8 mouse cellular contexts compared by ENCODE assay signal in the genomic region with DNA sequence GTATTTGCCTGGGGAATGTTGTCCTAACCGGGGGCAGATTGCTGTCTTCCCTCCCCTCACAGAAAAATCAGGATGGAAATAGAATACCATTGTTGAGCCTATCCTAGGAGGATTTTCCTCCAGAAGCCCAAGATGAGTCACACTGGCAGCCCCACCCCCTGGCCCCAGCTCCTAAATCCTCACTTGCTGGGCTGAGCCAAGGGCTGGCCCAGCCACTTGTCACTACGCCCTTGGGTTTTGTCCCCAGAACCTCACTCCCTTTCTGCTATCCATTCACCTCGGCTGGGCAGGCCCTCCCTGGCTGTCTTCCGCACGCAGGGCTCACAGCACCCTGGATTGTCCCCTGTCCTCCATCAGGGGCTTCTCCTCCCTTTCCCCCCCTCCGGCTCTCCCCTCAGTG. TPM values are rescaled to one million over a fixed set of nuclear protein-coding genes. Genes with fewer than 3 reads are reported as not detected.
DNase-seq lines count a peak whose midpoint lies in the region; ATAC-seq lines count a peak whose summit lies in the region.

No protein-coding gene starts in this region.

- H3K4me2 ChIP-seq in hindbrain, embryonic 13.5 days: no peak overlapping the region
- no peak overlapping the region for H3K4me2 ChIP-seq in hindbrain, embryonic 14.5 days (replicated peaks)
- peak overlapping the region; percentile 17; the same call in 1 of the 2 replicates for H3K4me2 ChIP-seq in midbrain, embryonic 13.5 days (replicated peaks)

- no peaks in the 10 kb centered on the region for H3K36me3 ChIP-seq in hindbrain, embryonic 13.5 days
- no peaks in the 10 kb centered on the region for H3K36me3 ChIP-seq in hindbrain, embryonic 14.5 days (replicated peaks; ENCODE audit: control insufficient read depth, insufficient read depth)
- no peaks in the 10 kb centered on the region for H3K36me3 ChIP-seq in midbrain, embryonic 13.5 days

- H3K9ac ChIP-seq in hindbrain, embryonic 13.5 days: peak overlapping the region; percentile 35
- no peak overlapping the region for H3K9ac ChIP-seq in hindbrain, embryonic 14.5 days
- H3K9ac ChIP-seq in midbrain, embryonic 13.5 days (replicated peaks): no peak overlapping the region; the same call in 1 of the 2 replicates

- no peak overlapping the region for H3K27ac ChIP-seq in hindbrain, embryonic 13.5 days
- H3K27ac ChIP-seq in hindbrain, embryonic 14.5 days: no peak overlapping the region
- peak overlapping the region; percentile 51 for H3K27ac ChIP-seq in midbrain, embryonic 13.5 days

- ATAC-seq in hindbrain, embryonic 13.5 days (ENCODE audit: low FRiP score): no peak
- ATAC-seq in hindbrain, embryonic 14.5 days (ENCODE audit: low FRiP score): no peak
- peak; percentile 41; the same call in 1 of the 2 replicates for ATAC-seq in midbrain, embryonic 13.5 days
- ATAC-seq in granulocyte monocyte progenitor cell, adult 5-6 weeks (replicated peaks; ENCODE audit: poor library complexity, severe bottlenecking): no peak

- DNase-seq in hindbrain, embryonic 14.5 days (ENCODE audit: low spot score): no peak
- DNase-seq in adrenal gland, postnatal 4 days (ENCODE audit: low spot score in 2 of 2): peak; percentile 29 to 40
- peak; percentile 71 to 80 for DNase-seq in gastrocnemius, postnatal 36 days
- peak; percentile 52 for DNase-seq in kidney, postnatal 14 days
- DNase-seq in spleen, adult 18-20 months: no peak

- peaks cover 13% of the 10 kb centered on the region for H3K4me1 ChIP-seq in hindbrain, embryonic 13.5 days (replicated peaks)
- peaks cover 6% of the 10 kb centered on the region; the same call in 1 of the 2 replicates for H3K4me1 ChIP-seq in hindbrain, embryonic 14.5 days (replicated peaks; ENCODE audit: control insufficient read depth, insufficient read depth, low read length)
- peaks cover 25% of the 10 kb centered on the region for H3K4me1 ChIP-seq in midbrain, embryonic 13.5 days (replicated peaks)

- no peaks in the 10 kb centered on the region for H3K27me3 ChIP-seq in hindbrain, embryonic 13.5 days
- no peaks in the 10 kb centered on the region for H3K27me3 ChIP-seq in hindbrain, embryonic 14.5 days (ENCODE audit: control insufficient read depth, insufficient read depth, low read length)
- H3K27me3 ChIP-seq in midbrain, embryonic 13.5 days: no peaks in the 10 kb centered on the region

- H3K9me3 ChIP-seq in hindbrain, embryonic 13.5 days: no peaks in the 10 kb centered on the region
- no peaks in the 10 kb centered on the region for H3K9me3 ChIP-seq in hindbrain, embryonic 14.5 days (ENCODE audit: control insufficient read depth, low read length)
- H3K9me3 ChIP-seq in midbrain, embryonic 13.5 days: no peaks in the 10 kb centered on the region

- intact Hi-C loops in gastrocnemius, postnatal 36 days (cut with DNase I): loop anchor here (5.0 kb wide), 1 partner anchor 38 kb away; no protein-coding TSS in a partner anchor

- H3K4me3 ChIP-seq in hindbrain, embryonic 13.5 days: no peak overlapping the region
- no peak overlapping the region for H3K4me3 ChIP-seq in hindbrain, embryonic 14.5 days (replicated peaks; ENCODE audit: low read length)
- no peak overlapping the region for H3K4me3 ChIP-seq in midbrain, embryonic 13.5 days (replicated peaks)

- 62% methylated on average over 6 of the region's 6 CpGs for WGBS in hindbrain, embryonic 13.5 days
- 51% methylated on average over 6 of the region's 6 CpGs for WGBS in hindbrain, embryonic 14.5 days
- 12% methylated on average over 6 of the region's 6 CpGs for WGBS in midbrain, embryonic 13.5 days

RNA-seq across cellular contexts. Expression of gene Dusp7, which starts 23.3 kb away (rescaled TPM):
- polyA plus RNA-seq in hindbrain, embryonic 13.5 days (2015; fragmentation: Nextera tagmentation; extraction: Ambion mirVana): 9.9 and 10.3 TPM in 2 replicates
- 17.9 and 19.3 TPM in 2 replicates for polyA plus RNA-seq in hindbrain, embryonic 14.5 days (2014; fragmentation: Nextera tagmentation; extraction: Ambion mirVana)
- total RNA-seq in adrenal gland, postnatal 4 days (2021): 10 to 100 TPM; 25.0 to 25.8 TPM
- total RNA-seq in gastrocnemius, postnatal 36 days (2021): 10 to 100 TPM; 24.9 to 28.3 TPM
- polyA plus RNA-seq in midbrain, embryonic 13.5 days (2015; fragmentation: Nextera tagmentation; extraction: Ambion mirVana): 9.0 and 9.4 TPM in 2 replicates
- 44.7 and 46.2 TPM in 2 replicates for total RNA-seq in granulocyte monocyte progenitor cell, adult 5-6 weeks (2014; fragmentation: Nextera tagmentation)
- total RNA-seq in granulocyte monocyte progenitor cell, adult 5-6 weeks (2017): 13.0 and 14.0 TPM in 2 replicates

Comparison
In these comparisons a context has a peak if more than half of its experiments do, and no peak if none do; other contexts are left out.
1. DNase-seq: peak in adrenal gland, postnatal 4 days (2 of 2), gastrocnemius, postnatal 36 days (2 of 2) and kidney, postnatal 14 days (single experiment); none in hindbrain, embryonic 14.5 days (single experiment) and spleen, adult 18-20 months (0 of 2).